Mouse (Mus musculus) spleen, adult 2 months (tissue): Measurements from ENCODE around the gene Nos2.

ENCODE experiments used
- CTCF ChIP-seq: fragments of 200-500 bp; IDR thresholded peaks from 2 replicates; pipeline ENCODE4 v1.5.1; 2011; ENCODE audit warnings: mild to moderate bottlenecking, inconsistent platforms; ENCODE audit not compliant: insufficient read depth, insufficient read length, insufficient replicate concordance; ENCODE audit errors: extremely low read depth
- POLR2A ChIP-seq: fragments of 200-500 bp; IDR thresholded peaks from 2 replicates; pipeline ENCODE4 v1.6.1; 2011; ENCODE audit warnings: low read depth, low read length, inconsistent platforms

- TF ChIP-seq CTCF (no peak), POLR2A (no peak)
Observed at GRCm38 (mm10) chr11:79002551-79002951, 82.0 kb downstream of the Nos2 start.
